Mouse (Mus musculus) heart, embryonic 13.5 days (tissue): ENCODE measurements around the gene Foxp2. TPM values are rescaled to one million over a fixed set of nuclear protein-coding genes. Genes with fewer than 3 reads are reported as not detected.

Source experiments
- ATAC-seq: fragments of 200-750 bp; cut with Nextera tagmentation; 2 replicates; pipeline ENCODE4 v1.8.0; 2017; ENCODE audit warnings: moderate TSS enrichment; ENCODE audit not compliant: insufficient number of reproducible peaks, low FRiP score, low TSS enrichment; ENCODE audit errors: extremely low read depth
- H3K27ac ChIP-seq: fragments of 300-500 bp; sonication (generic); replicated peaks from 2 replicates; pipeline ENCODE4 v1.5.1; 2015; ENCODE audit warnings: moderate library complexity, mild to moderate bottlenecking, inconsistent platforms
- H3K27me3 ChIP-seq: fragments of 300-500 bp; sonication (generic); replicated peaks from 2 replicates; pipeline ENCODE4 v1.6.1; 2015; ENCODE audit warnings: mild to moderate bottlenecking, inconsistent platforms
- H3K36me3 ChIP-seq: fragments of 300-500 bp; sonication (generic); 2 replicates; pipeline ENCODE4 v1.6.1; 2015; ENCODE audit warnings: mild to moderate bottlenecking, inconsistent platforms
- H3K4me1 ChIP-seq: fragments of 300-500 bp; sonication (generic); 2 replicates; pipeline ENCODE4 v1.6.1; 2015; ENCODE audit warnings: inconsistent platforms
- H3K4me2 ChIP-seq: fragments of 300-500 bp; sonication (generic); 2 replicates; pipeline ENCODE4 v1.6.1; 2015; ENCODE audit warnings: inconsistent platforms, mild to moderate bottlenecking, moderate library complexity
- H3K4me3 ChIP-seq: fragments of 300-500 bp; sonication (generic); 2 replicates; pipeline ENCODE4 v1.5.1; 2015; ENCODE audit warnings: moderate library complexity, mild to moderate bottlenecking, inconsistent platforms
- H3K9ac ChIP-seq: fragments of 300-500 bp; sonication (generic); 2 replicates; pipeline ENCODE4 v1.6.1; 2015; ENCODE audit warnings: inconsistent platforms, mild to moderate bottlenecking, moderate library complexity
- H3K9me3 ChIP-seq: fragments of 300-500 bp; sonication (generic); 2 replicates; pipeline ENCODE4 v1.6.1; 2016; ENCODE audit warnings: inconsistent platforms
- WGBS: fragments of 180-500 bp; shearing (Covaris S2); methylation state at CpG from one replicate; pipeline ENCODE4 v1.1.7; 2015; ENCODE audit warnings: mixed read lengths; 5-methylcytosine and 5-hydroxymethylcytosine counted together
- polyA plus RNA-seq: library from polyadenylated mRNA; unstranded; fragments of >200 nt; fragmentation: Nextera tagmentation; extraction: Ambion mirVana; gene quantifications from 2 replicates; pipeline ENCODE4 v1.2.1, GENCODE M21; 2015

Foxp2 gene
- polyA plus RNA-seq, 1 experiment from 2014 or later = 10.8 TPM

DNA sequence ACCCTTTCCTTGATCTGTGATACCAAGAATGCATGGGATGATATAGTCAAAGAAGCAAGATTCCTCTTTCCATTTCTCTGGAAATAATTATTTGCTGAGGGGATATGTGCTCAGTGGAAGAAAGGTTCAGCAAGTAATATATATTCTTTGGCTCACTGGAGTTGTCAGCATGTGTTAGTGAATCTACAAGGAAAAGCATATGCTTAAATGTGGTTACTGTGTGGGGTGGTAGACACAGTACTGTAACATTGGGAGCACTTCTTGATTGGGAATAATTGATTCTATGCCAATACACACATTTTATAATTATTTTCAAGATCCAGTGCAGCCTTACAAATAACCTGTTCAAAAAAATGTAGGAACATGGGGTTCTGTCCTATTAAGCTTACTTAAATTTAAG, 21.6 kb downstream of the Foxp2 start:
- no peak overlapping the region for H3K27ac ChIP-seq
- ATAC-seq = no peak
- H3K9ac ChIP-seq = no peak overlapping the region
- no peaks in the 10 kb centered on the region for H3K9me3 ChIP-seq
- no peak overlapping the region for H3K4me2 ChIP-seq
- H3K4me1 ChIP-seq = no peaks in the 10 kb centered on the region
- no peaks in the 10 kb centered on the region for H3K27me3 ChIP-seq
- H3K4me3 ChIP-seq = no peak overlapping the region
- no peaks in the 10 kb centered on the region for H3K36me3 ChIP-seq

- WGBS = 72% methylated on average over 4 of the region's 4 CpGs
- Histone ChIP-seq H3K9ac (no peak overlapping the region), H3K36me3 (no peaks in the 10 kb centered on the region), H3K4me3 (no peak overlapping the region), H3K4me2 (no peak overlapping the region), H3K4me1 (no peaks in the 10 kb centered on the region), H3K27ac (no peak overlapping the region), H3K9me3 (no peaks in the 10 kb centered on the region), H3K27me3 (no peaks in the 10 kb centered on the region)
- ATAC-seq = no peak
Measured at GRCm38 (mm10) chr6:14924976-14925489, 23.9 kb downstream of the Foxp2 start.

- H3K9me3 ChIP-seq = no peaks in the 10 kb centered on the region; the same call in 1 of the 2 replicates
- no peak for ATAC-seq
- H3K4me2 ChIP-seq = no peak overlapping the region
- no peak overlapping the region for H3K4me3 ChIP-seq
- no peaks in the 10 kb centered on the region for H3K4me1 ChIP-seq
- H3K27ac ChIP-seq = no peak overlapping the region
- H3K27me3 ChIP-seq = no peaks in the 10 kb centered on the region
- no peak overlapping the region for H3K9ac ChIP-seq
- 69% methylated on average over 6 of the region's 6 CpGs for WGBS
- H3K36me3 ChIP-seq = no peaks in the 10 kb centered on the region; the same call in 1 of the 2 replicates
Measured at GRCm38 (mm10) chr6:14951060-14951459, 49.9 kb downstream of the Foxp2 start.

- Histone ChIP-seq H3K27me3 (no peaks in the 10 kb centered on the region), H3K4me1 (no peaks in the 10 kb centered on the region), H3K36me3 (no peaks in the 10 kb centered on the region; the same call in 1 of the 2 replicates), H3K4me3 (no peak overlapping the region), H3K9me3 (no peaks in the 10 kb centered on the region; the same call in 1 of the 2 replicates), H3K27ac (no peak overlapping the region), H3K4me2 (no peak overlapping the region), H3K9ac (no peak overlapping the region)
- WGBS = 57% methylated on average over 4 of the region's 4 CpGs
- ATAC-seq = no peak
Measured at GRCm38 (mm10) chr6:14952731-14953130, 51.6 kb downstream of the Foxp2 start.

GRCm38 (mm10) chr6:14977042-14977441, 75.9 kb downstream of the Foxp2 start:
- peaks cover 7% of the 10 kb centered on the region; the same call in 1 of the 2 replicates for H3K4me1 ChIP-seq
- H3K27ac ChIP-seq = no peak overlapping the region
- no peak for ATAC-seq
- no peaks in the 10 kb centered on the region for H3K27me3 ChIP-seq
- WGBS = 72% methylated on average over 3 of the region's 3 CpGs
- no peaks in the 10 kb centered on the region for H3K36me3 ChIP-seq
- H3K9ac ChIP-seq = no peak overlapping the region
- H3K4me2 ChIP-seq = no peak overlapping the region
- H3K4me3 ChIP-seq = no peak overlapping the region
- peaks cover 4% of the 10 kb centered on the region; the same call in 1 of the 2 replicates for H3K9me3 ChIP-seq

GRCm38 (mm10) chr6:14978201-14978600, 77.1 kb downstream of the Foxp2 start:
- peaks cover 4% of the 10 kb centered on the region; the same call in 1 of the 2 replicates for H3K9me3 ChIP-seq
- no peaks in the 10 kb centered on the region for H3K27me3 ChIP-seq
- WGBS = 84% methylated on average over 5 of the region's 5 CpGs
- H3K9ac ChIP-seq = no peak overlapping the region
- H3K4me1 ChIP-seq = peaks cover 7% of the 10 kb centered on the region; the same call in 1 of the 2 replicates
- H3K27ac ChIP-seq = no peak overlapping the region
- no peak overlapping the region for H3K4me2 ChIP-seq
- no peak for ATAC-seq
- H3K36me3 ChIP-seq = no peaks in the 10 kb centered on the region
- no peak overlapping the region for H3K4me3 ChIP-seq

DNA sequence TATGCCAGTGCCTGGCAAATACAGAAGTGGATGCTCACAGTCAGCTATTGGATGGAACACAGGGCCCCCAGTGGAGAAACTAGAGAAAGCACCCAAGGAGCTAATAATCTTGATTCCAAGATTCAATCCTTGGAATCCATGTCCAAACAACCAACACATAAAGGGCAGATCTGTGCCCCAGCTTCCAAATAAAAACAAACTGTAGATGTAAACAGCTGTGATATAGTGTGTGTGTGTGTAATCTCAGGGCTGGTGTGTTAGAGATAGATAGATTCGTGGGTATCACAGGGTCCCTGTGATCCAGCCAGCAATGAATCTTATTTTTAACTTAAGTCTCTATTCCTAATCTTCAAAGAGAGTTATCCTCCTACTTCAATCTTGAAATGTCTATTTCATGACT, 107.0 kb downstream of the Foxp2 start:
- H3K9ac ChIP-seq = no peak overlapping the region
- 70% methylated on average over 1 of the region's 1 CpGs for WGBS
- no peaks in the 10 kb centered on the region for H3K27me3 ChIP-seq
- no peak overlapping the region for H3K27ac ChIP-seq
- no peaks in the 10 kb centered on the region for H3K36me3 ChIP-seq
- no peaks in the 10 kb centered on the region for H3K9me3 ChIP-seq
- no peak overlapping the region for H3K4me2 ChIP-seq
- no peaks in the 10 kb centered on the region for H3K4me1 ChIP-seq
- no peak overlapping the region for H3K4me3 ChIP-seq
- no peak for ATAC-seq

GRCm38 (mm10) chr6:15028488-15028887, 127.3 kb downstream of the Foxp2 start:
- no peak for ATAC-seq
- no peak overlapping the region for H3K27ac ChIP-seq
- H3K36me3 ChIP-seq = no peaks in the 10 kb centered on the region
- H3K9ac ChIP-seq = no peak overlapping the region
- H3K9me3 ChIP-seq = no peaks in the 10 kb centered on the region
- H3K27me3 ChIP-seq = no peaks in the 10 kb centered on the region
- no peak overlapping the region for H3K4me2 ChIP-seq
- H3K4me3 ChIP-seq = no peak overlapping the region
- WGBS = 69% methylated on average over 3 of the region's 3 CpGs
- no peaks in the 10 kb centered on the region for H3K4me1 ChIP-seq

- Histone ChIP-seq H3K4me3 (no peak overlapping the region), H3K4me1 (no peaks in the 10 kb centered on the region), H3K9me3 (no peaks in the 10 kb centered on the region), H3K27me3 (no peaks in the 10 kb centered on the region), H3K4me2 (no peak overlapping the region), H3K9ac (no peak overlapping the region), H3K36me3 (no peaks in the 10 kb centered on the region), H3K27ac (no peak overlapping the region)
- 34% methylated on average over 7 of the region's 7 CpGs for WGBS
- no peak for ATAC-seq
Measured at GRCm38 (mm10) chr6:15029446-15030125, 128.4 kb downstream of the Foxp2 start.

DNA sequence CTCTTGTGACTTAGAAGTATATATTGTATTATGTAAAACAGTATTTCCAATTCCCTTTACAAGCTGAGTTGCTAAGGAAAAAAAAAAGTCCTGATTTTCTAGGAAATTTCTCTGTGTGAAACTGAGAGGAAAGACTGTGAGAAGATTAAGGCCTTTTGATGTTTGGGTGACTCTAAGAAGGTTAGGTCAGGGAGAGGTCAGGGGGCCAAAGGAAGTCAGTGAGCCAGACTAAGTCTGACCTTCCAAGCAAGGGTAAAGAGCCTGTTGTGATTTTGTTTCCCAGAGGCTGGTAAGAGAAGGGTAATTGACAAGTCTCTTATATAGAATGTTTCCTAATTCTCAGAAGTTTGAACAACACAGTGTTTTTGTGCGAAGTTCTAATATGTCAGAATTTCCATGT, 162.1 kb downstream of the Foxp2 start:
- peaks cover 11% of the 10 kb centered on the region for H3K4me1 ChIP-seq
- no peak overlapping the region for H3K9ac ChIP-seq
- no peak overlapping the region for H3K4me2 ChIP-seq
- no peaks in the 10 kb centered on the region for H3K36me3 ChIP-seq
- H3K27ac ChIP-seq = no peak overlapping the region
- no peak for ATAC-seq
- H3K9me3 ChIP-seq = no peaks in the 10 kb centered on the region
- no peaks in the 10 kb centered on the region for H3K27me3 ChIP-seq
- 76% methylated on average over 1 of the region's 1 CpGs for WGBS
- H3K4me3 ChIP-seq = no peak overlapping the region

- Histone ChIP-seq H3K9ac (no peak overlapping the region), H3K27me3 (no peaks in the 10 kb centered on the region), H3K9me3 (no peaks in the 10 kb centered on the region), H3K4me3 (no peak overlapping the region), H3K36me3 (no peaks in the 10 kb centered on the region), H3K4me2 (no peak overlapping the region), H3K27ac (no peak overlapping the region), H3K4me1 (no peaks in the 10 kb centered on the region)
- 76% methylated on average over 1 of the region's 1 CpGs for WGBS
- no peak for ATAC-seq
Measured at GRCm38 (mm10) chr6:15101548-15101947, 200.4 kb downstream of the Foxp2 start.

GRCm38 (mm10) chr6:15120916-15121315, 219.8 kb downstream of the Foxp2 start:
- no peak overlapping the region for H3K27ac ChIP-seq
- no peaks in the 10 kb centered on the region for H3K4me1 ChIP-seq
- H3K27me3 ChIP-seq = no peaks in the 10 kb centered on the region
- WGBS = 60% methylated on average over 5 of the region's 5 CpGs
- no peak overlapping the region for H3K4me2 ChIP-seq
- H3K36me3 ChIP-seq = no peaks in the 10 kb centered on the region
- ATAC-seq = no peak
- no peaks in the 10 kb centered on the region for H3K9me3 ChIP-seq
- H3K4me3 ChIP-seq = no peak overlapping the region
- H3K9ac ChIP-seq = no peak overlapping the region
